Mouse (Mus musculus) G1E (cell line): ENCODE data around the gene AI593442.

Experiments
- CTCF ChIP-seq: IDR thresholded peaks from 2 replicates; pipeline ENCODE4 v1.5.1; 2012; ENCODE audit warnings: low read depth, low read length, inconsistent platforms, mixed read lengths
- GATA1 ChIP-seq: IDR thresholded peaks from 2 replicates; pipeline ENCODE4 v1.6.1; 2012; ENCODE audit warnings: borderline replicate concordance, low read length, inconsistent platforms, mixed read lengths
- GATA2 ChIP-seq: IDR thresholded peaks from 2 replicates; pipeline ENCODE4 v1.6.1; 2012; ENCODE audit warnings: low read depth, low read length, inconsistent platforms, borderline replicate concordance
- POLR2AphosphoS5 ChIP-seq: IDR thresholded peaks from 2 replicates; pipeline ENCODE4 v1.6.1; 2012; ENCODE audit warnings: low read depth, low read length, inconsistent platforms; ENCODE audit not compliant: insufficient replicate concordance
- TAL1 ChIP-seq: conservative IDR thresholded peaks from 2 replicates; pipeline ENCODE4 v1.6.1; 2012; ENCODE audit warnings: low read depth, low read length, inconsistent platforms, mixed read lengths

- no peak for TF ChIP-seq CTCF
- no peak for TF ChIP-seq GATA1
- no peak for TF ChIP-seq TAL1
- TF ChIP-seq POLR2AphosphoS5, result no peak
- no peak for TF ChIP-seq GATA2
Measured at GRCm38 (mm10) chr9:52722626-52723025, 43.0 kb upstream of the AI593442 start.
